Mouse (Mus musculus): ENCODE results near the gene Pgbd5.

- no peak for TF ChIP-seq USF1 (IDR thresholded peaks at IDR 0.05; ENCODE audit: low read depth)
- TF ChIP-seq CEBPB (IDR thresholded peaks at IDR 0.05; ENCODE audit: low read depth) = no peak
- TF ChIP-seq MYOD1 (IDR thresholded peaks at IDR 0.05; ENCODE audit: control insufficient read depth, insufficient read length, low read depth) = no peak
- no peak for TF ChIP-seq CTCF (IDR thresholded peaks at IDR 0.05; ENCODE audit: control insufficient read depth, insufficient read depth, insufficient read length)
- TF ChIP-seq MAX (IDR thresholded peaks at IDR 0.05) = no peak
- no peak for TF ChIP-seq FOSL1 (IDR thresholded peaks at IDR 0.05; ENCODE audit: insufficient read depth, low read length, poor library complexity, severe bottlenecking)
Observed at GRCm38 (mm10) chr8:124375168-124375567, 64.3 kb downstream of the Pgbd5 start.
